Mouse (Mus musculus) olfactory bulb, adult 2 months (tissue): ENCODE data around the gene Map3k13. TPM values are rescaled to one million over a fixed set of nuclear protein-coding genes. Genes with fewer than 3 reads are reported as not detected.
"Not testable (repeated sequence)": the region's sequence is repeated elsewhere in the genome, so short reads cannot be mapped to it uniquely, and the experiment has no call there.

Experiments used
- H3K27ac ChIP-seq: fragments of 200-500 bp; 2 replicates; pipeline ENCODE4 v1.5.1; 2012; ENCODE audit warnings: low read depth, low read length; ENCODE audit not compliant: insufficient read depth
- H3K4me1 ChIP-seq: fragments of 200-500 bp; 2 replicates; pipeline ENCODE4 v1.6.1; 2012; ENCODE audit warnings: low read length; ENCODE audit not compliant: control insufficient read depth, insufficient read depth
- H3K4me3 ChIP-seq: fragments of 200-500 bp; 2 replicates; pipeline ENCODE4 v1.5.1; 2012; ENCODE audit warnings: mild to moderate bottlenecking, low read depth, low read length, moderate library complexity; ENCODE audit not compliant: insufficient read depth
- CTCF ChIP-seq: fragments of 200-500 bp; IDR thresholded peaks from 2 replicates; pipeline ENCODE4 v1.5.1; 2012; ENCODE audit warnings: low read depth, mild to moderate bottlenecking, low read length, moderate library complexity; ENCODE audit not compliant: insufficient read depth
- POLR2A ChIP-seq: fragments of 200-500 bp; IDR thresholded peaks from 2 replicates; pipeline ENCODE4 v1.6.1; 2012; ENCODE audit warnings: mild to moderate bottlenecking, low read depth, low read length, moderate library complexity; ENCODE audit not compliant: insufficient read depth
- WGBS: fragments of 180-500 bp; shearing (Covaris S2); methylation state at CpG from one replicate; pipeline ENCODE4 v1.1.7; 2018; 5-methylcytosine and 5-hydroxymethylcytosine counted together
- polyA plus RNA-seq: library from polyadenylated mRNA; stranded (reverse); fragments of >200 nt; gene quantifications from 2 replicates; pipeline ENCODE4 v1.2.4, GENCODE M21; 2012; ENCODE audit warnings: low replicate concordance; ENCODE audit not compliant: missing spikeins, insufficient read depth, insufficient read length

The Map3k13 gene
- polyA plus RNA-seq, 1 experiment = not detected

DNA sequence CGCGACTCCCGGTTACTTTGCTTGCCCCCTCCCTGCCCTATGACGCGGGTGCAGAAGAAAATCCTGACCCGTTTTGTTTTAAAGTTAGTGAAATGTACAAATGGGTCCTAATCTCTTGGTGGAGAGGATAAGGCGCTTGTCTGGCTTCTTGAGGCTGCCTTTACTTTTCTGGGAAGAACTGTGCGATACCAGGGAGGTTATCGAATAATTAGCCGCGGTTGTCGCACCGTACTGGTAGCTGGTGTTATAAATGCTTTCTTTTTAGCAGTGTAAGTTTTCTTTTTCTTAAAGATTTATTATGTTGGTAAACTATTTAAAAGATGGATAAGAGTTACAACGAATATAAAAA lies 525 bp downstream of the Map3k13 start:
- no peaks in the 10 kb centered on the region for H3K4me1 ChIP-seq
- H3K4me3 ChIP-seq = peak overlapping the region; percentile 58
- peak overlapping the region; percentile 55; the same call in 1 of the 2 replicates for H3K27ac ChIP-seq
- TF ChIP-seq POLR2A = no peak
- under 1% methylated on average over 14 of the region's 14 CpGs for WGBS

DNA sequence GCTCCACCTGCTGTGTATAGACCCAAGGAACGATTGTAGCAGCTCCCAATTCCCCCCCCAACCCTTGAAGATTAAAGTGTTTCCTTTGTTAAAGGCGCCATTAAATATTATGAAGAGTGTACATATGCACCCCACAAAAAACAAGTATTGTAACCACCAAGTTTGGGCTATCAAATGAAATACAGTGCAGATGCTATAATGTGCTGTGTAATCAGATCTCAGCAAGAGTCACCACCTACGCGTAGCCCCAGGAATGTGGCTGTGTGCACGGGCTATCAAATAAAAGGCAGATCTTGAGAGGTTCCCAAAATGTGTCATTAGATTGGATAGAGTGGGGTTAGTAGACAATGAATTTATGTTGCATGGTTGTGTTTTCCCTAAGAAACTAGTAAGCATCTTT lies 925 bp downstream of the Map3k13 start:
- Histone ChIP-seq H3K4me1 (no peaks in the 10 kb centered on the region), H3K27ac (no peak overlapping the region), H3K4me3 (no peak overlapping the region)
- WGBS = 9% methylated on average over 5 of the region's 5 CpGs
- no peak for TF ChIP-seq CTCF
- TF ChIP-seq POLR2A = no peak

DNA sequence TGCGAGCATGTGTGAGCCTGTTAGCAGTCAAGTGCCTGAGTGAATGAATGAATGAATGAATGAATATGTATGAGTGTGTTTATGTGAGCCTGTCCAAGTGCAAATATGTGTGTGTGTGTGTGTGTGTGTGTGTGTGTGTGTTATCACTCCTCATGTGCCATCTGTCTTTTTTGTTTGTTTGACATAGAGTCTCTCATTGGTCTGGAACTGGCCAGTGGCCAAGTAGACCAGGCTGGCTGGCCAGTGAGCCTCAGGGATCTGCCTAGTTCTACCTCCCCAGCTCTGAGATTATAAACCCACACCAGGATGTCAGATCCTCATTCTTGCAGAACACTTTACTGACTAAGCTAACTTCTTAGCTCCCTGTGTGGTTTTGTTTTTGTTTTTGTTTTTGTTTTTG lies 10.1 kb downstream of the Map3k13 start:
- TF ChIP-seq POLR2A (no peak), CTCF (no peak)
- H3K27ac ChIP-seq = no peak overlapping the region
- 93% methylated on average over 1 of the region's 1 CpGs for WGBS
- no peaks in the 10 kb centered on the region for H3K4me1 ChIP-seq
- no peak overlapping the region for H3K4me3 ChIP-seq

DNA sequence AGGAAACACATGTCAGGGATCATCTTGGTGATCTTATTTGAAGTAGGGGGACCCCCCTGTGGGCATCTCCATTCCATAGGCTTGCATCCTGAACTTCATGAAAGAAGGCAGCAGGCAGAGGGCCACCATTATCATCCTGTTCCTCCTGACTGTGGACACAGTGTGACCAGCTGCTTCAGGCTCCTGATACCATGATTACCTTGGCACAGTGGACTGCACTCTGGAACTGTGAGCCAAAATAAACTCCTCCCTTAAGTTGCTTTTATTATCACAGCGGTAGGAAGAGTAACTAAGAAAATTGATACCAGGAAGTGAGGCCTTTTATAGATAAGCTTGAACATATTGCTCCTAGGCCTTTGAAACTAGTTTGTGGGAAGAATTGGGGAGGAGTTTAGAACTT lies 12.7 kb downstream of the Map3k13 start:
- no peak overlapping the region for H3K27ac ChIP-seq
- WGBS = 89% methylated on average over 1 of the region's 1 CpGs
- H3K4me3 ChIP-seq = no peak overlapping the region
- TF ChIP-seq CTCF (no peak), POLR2A (no peak)
- no peaks in the 10 kb centered on the region for H3K4me1 ChIP-seq

DNA sequence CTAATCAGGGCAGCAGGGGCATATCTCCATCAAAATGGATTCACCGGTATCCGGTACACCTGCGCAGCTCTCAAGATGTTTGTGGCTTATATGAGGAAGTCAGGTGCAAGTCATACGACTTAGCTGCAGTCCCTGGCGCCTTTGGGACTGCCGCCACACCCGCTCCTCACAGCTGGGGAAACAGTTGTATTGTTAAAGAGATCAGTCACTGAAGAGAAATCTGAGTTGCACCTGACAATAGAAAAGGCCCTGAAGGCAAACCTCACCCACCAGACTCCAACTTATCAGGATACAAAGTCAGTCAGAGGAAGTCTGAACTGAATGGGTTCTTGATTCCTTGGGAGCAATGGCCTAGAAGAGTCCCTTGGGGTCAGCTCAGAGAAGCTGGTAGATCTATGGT lies 13.6 kb downstream of the Map3k13 start:
- not testable (repeated sequence) for H3K27ac ChIP-seq, H3K4me1 ChIP-seq, H3K4me3 ChIP-seq
- 91% methylated on average over 7 of the region's 7 CpGs for WGBS

DNA sequence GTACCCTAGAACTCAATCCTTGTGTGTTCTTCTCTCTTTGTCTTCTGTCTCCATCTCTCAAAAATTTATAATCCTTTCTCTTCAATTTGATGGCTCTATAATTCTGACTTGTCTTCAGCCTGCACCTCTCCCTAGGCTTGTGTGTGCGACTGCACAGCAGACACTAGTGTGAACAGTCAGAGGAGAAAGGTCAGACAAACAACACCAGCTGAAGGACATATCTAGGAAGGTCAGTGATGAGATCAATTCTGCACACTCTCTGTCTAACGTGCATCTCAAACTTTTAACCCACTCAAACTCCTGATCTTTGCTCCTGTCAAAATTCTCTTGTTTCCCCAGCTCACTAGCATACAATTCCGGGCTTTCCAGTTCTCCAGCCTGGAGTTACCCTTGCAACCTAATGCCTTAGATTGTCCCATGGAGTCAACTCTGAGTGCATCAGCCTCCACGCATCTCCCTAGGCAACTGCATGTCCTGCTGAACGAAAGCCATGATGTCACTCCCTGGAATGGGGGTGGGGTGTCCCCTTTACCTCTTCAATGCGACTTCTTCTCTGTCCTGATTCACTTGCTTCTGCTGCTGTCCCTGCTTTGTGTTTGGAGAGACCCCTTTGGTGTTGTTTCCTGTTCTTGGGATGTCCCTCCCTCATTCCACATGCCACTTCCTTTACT lies 19.2 kb downstream of the Map3k13 start:
- Histone ChIP-seq H3K27ac (no peak overlapping the region), H3K4me1 (no peaks in the 10 kb centered on the region), H3K4me3 (no peak overlapping the region)
- TF ChIP-seq CTCF (no peak), POLR2A (no peak)
- WGBS = 73% methylated on average over 6 of the region's 6 CpGs

DNA sequence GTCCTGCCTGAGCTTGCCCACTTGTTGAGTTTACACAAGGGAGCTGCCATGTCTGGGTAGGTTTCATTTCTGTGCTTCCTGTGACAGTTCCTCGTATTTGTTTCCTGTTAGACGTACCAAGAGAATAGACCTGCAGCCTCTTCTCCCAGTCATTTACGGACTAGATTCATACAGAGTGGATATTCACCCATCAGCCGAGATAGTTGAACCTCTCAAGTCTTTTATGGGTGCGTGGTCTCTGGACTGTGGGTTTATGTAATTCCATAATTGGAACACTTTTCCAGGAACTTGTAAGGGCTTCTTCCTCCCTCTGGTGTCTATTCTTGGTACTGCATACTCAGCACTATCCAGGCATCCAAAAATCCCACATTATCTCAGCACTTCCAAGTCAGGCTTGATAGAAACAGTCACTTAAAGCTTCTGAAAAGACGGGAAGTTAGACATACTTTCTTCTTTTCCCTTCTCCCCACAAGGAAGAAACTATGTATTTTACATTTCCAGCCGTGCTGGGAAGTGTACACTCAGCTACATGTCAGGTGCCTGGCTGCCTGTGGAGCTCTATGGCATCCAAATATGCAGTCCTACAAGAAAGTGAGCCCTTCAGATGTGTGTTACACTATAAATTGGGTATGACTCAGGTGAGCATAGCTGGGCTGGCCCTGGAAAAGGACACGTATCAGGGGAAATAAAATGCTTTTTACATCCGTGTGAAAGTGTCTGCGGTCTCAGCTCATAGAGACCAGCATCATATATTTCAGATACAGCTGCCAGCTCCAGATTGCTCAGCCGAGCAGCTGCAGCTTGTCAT lies 20.9 kb downstream of the Map3k13 start:
- no peak overlapping the region for H3K4me3 ChIP-seq
- 0 out of 2 replicates have a peak overlapping the region, but pooled peaks have one; percentile 20 for H3K27ac ChIP-seq
- WGBS = 62% methylated on average over 11 of the region's 11 CpGs
- TF ChIP-seq POLR2A = no peak
- no peak for TF ChIP-seq CTCF
- no peaks in the 10 kb centered on the region for H3K4me1 ChIP-seq

DNA sequence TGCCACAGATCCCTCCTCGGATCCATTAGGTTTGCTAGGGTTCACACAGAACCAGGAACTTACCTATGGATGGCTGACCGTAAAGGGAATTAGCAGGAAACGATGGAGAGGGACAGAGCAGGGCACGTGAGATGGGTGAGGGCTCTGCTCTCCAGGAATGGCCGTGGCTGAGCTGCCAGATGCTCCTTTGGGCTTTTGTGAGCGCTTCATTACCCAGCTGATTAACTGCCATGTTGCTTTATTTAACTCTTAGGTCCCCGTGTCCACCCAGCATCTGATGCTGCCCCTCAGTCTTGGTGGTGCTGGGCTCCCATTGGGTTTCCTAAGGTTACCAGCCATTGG lies 21.5 kb downstream of the Map3k13 start:
- Histone ChIP-seq H3K4me1 (no peaks in the 10 kb centered on the region), H3K27ac (no peak overlapping the region), H3K4me3 (no peak overlapping the region)
- TF ChIP-seq POLR2A = no peak
- TF ChIP-seq CTCF = no peak
- 63% methylated on average over 7 of the region's 7 CpGs for WGBS

DNA sequence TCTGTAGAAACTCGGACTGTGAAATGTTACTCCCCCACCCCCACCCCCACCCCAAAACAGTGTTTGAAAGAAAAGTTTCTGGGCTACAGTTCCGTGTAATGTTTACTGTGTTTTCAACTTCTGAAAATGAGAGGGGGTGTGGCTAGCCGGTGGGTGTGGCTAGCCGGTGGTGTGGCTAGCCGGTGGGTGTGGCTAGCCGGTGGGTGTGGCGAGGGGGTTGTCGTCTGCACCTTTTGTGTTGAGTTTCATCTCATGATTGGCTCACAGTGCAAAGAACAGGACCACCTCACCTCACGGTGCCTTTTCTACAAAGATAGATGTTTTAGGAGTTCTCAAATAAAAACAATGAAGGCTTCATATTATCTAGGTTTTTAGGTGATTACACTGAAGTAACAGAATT lies 24.0 kb downstream of the Map3k13 start:
- WGBS = 44% methylated on average over 9 of the region's 9 CpGs
- Histone ChIP-seq H3K27ac (no peak overlapping the region), H3K4me1 (no peaks in the 10 kb centered on the region), H3K4me3 (no peak overlapping the region)
- TF ChIP-seq POLR2A (no peak), CTCF (no peak)
